Mouse (Mus musculus): Measurements from ENCODE around the gene Zfp518b.

DNA sequence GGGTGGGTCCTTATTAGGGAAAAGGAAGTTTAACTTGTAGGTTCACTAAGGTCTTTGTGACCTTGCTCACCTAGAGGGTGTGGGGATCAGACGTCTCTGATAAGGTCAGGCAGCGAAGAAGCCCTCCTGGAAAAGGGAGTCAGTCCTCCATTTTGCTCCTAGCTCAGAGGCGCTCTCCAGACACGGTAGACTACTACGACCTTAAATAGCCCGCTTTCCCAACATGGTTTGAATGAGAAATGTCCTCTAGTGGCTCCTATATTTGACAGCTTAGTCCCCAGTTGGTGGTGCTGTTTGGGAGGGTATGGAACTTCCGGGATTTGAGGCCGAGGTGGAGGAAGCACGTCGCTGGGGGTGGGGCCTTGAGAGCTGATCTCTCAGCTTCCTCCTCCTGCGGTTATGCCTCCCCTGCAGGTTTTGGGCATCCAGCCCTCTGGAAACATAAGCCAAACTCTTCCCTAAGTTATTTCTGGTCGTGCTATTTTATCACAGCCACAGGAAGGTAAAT lies 29.2 kb downstream of the Zfp518b start:
- TF ChIP-seq CTCF (IDR thresholded peaks at IDR 0.05; ENCODE audit: extremely low read depth, insufficient read depth, insufficient read length, insufficient replicate concordance) (no peak), POLR2A (IDR thresholded peaks at IDR 0.05; ENCODE audit: low read depth, low read length) (no peak)

Data from spleen, adult 2 months (tissue).